Mouse (Mus musculus) MEL-GATA-1-ER (cell line): ENCODE data around the gene Tacr1.
"Not testable (repeated sequence)": the region's sequence is repeated elsewhere in the genome, so short reads cannot be mapped to it uniquely, and the experiment has no call there.

Source experiments
- DNase-seq: peaks from one replicate; pipeline ENCODE4 v3.0.0-alpha.2; 2012; ENCODE audit warnings: low read depth; ENCODE audit errors: extremely low read depth

Tacr1 gene

DNA sequence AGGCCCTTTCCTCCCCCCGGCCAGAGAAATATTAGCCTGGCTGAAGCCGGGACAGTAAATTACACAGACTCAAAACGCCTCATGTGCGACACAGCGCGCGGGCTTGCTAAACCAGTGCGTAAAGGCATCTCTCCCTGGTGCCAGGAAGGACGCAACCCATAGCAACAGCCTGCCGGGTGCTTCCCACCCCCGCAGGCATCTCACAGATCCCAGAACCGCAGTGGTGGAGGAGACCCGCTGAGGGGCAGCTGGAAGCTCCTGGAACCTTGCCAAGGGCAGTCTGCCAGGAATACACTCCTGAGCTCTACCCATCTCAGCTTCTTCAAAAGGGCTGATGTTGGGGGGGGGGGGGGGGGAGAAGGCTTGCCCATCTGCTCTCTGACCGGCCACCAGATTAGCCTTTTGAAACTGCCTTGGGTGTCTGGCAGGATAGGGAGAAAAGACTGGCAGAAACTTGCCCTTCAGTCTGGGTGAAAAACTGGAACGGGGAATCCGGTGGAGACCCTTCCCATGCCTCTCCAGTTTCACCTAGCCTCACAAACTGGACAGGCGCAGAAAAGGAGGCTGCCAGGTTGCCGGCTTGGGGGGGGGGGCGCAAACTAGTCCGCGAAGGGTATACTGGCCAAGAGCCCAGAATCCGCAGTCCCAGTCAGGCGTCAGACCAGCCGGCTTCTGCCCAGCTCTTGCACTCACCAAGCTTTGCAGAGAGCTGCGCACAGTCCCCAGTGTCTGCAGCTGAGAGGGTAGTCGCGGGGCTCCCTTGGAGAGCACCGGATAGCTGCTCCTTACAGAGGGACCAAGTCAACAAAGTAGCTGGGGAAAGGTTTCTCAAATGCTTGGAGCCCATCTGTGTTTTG lies at the start of gene Tacr1:
Gene Tacr1 (plus strand): TSS at position 740 of the 857 bp plus-strand sequence.
- DNase-seq: no peak

- DNase-seq: no peak
Observed at GRCm38 (mm10) chr6:82376144-82376543, 26.0 kb upstream of the Tacr1 start.

GRCm38 (mm10) chr6:82383556-82383955 lies 18.6 kb upstream of the Tacr1 start:
- no peak for DNase-seq

- no peak for DNase-seq
Observed at GRCm38 (mm10) chr6:82402501-82403495, 664 bp downstream of the Tacr1 start.

DNA sequence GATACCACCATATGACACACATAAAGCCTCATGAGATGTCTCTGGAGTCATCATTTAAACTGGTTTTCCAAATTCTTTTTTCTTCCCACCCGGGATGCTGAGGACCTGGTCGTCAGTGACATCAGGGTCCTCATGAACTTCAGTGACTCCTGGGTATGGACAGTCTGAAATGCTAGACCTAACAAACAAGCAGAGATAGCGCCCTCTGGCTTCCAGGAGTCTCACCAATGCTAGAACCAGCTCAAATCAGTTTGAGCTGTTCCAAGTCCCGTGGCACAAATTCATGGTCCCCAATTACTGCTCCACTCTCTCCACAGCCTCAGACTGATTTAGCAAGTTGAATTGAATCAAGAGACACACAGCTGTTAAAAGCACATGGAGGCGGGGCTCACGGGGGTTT lies 16.2 kb downstream of the Tacr1 start:
- DNase-seq: no peak

DNA sequence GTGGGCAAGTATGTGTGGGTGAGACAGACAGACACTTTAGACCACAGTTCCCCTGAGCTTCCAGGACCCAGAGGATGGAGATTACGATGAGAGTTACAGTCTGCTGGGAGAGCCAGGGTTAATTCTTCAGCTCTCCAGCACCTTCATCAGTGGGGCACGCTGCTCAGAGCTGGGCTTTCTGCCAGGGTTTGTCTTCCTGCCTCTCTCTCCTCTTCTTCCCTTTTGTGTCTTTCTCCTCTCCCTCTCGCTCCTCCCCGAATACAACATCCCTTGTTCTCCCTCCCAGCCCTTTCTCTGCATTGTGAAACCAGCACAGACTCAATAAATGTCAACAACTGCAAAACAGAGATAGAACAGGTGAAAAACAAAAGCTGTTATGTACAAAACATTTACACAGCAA lies 18.1 kb downstream of the Tacr1 start:
- DNase-seq: no peak

DNA sequence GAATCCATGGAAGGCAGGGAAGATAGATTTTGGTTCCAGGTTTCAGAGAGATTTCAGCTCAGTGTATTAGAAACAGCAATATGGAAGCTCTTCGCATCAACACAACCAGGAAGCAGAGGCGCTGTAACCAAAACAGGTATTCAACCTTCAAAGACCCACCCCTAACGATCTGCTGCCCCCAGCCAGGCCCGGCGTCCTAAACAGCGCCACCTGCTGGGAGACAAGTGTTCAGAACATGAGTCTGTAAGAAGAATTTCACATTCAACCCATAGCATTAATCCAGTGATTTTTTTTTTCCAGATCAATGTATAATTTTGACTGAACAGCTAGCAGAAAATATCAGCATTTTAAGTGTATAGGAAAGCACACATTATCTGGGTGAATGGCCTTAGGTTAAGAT lies 26.8 kb downstream of the Tacr1 start:
- no peak for DNase-seq

- DNase-seq: no peak
Observed at GRCm38 (mm10) chr6:82429766-82430165, 27.6 kb downstream of the Tacr1 start.

- DNase-seq: no peak
Observed at GRCm38 (mm10) chr6:82437174-82437573, 35.0 kb downstream of the Tacr1 start.

- DNase-seq: not testable (repeated sequence)
Observed at GRCm38 (mm10) chr6:82452206-82453095, 50.3 kb downstream of the Tacr1 start.

GRCm38 (mm10) chr6:82455245-82455644 lies 53.1 kb downstream of the Tacr1 start:
- DNase-seq: no peak

- DNase-seq: no peak
Observed at GRCm38 (mm10) chr6:82457163-82457763, 55.1 kb downstream of the Tacr1 start.

DNA sequence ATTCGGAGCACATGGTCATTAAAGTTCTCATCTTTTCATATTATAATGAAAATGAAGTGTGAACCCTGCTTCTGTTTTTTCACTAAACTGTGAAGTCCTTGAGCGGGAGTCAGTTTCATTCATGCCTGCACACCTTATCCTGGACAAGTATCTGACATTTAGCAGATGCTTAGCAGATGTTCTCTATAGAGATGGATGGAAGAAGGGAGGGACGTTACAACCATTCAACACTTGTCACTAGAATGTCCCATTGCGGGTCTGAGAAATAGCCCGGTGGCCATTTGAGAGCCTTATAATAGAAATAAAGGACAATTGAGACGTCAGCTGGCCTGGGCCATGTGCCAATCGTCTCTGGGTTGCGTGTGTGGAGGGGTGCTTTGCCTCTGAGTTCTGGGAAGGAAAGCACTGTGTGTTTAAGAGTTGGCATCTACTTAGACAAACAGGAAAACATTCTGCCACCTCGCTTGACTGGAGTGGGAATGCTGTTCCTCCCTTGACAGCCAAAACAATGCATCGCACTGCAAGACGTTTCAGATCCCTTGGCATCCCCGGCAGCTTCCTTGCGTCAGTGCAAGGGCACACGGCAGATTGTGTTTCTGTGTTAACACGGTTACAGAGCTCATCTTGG lies 56.7 kb downstream of the Tacr1 start:
- no peak for DNase-seq

- DNase-seq: no peak
Observed at GRCm38 (mm10) chr6:82463171-82463570, 61.0 kb downstream of the Tacr1 start.

DNA sequence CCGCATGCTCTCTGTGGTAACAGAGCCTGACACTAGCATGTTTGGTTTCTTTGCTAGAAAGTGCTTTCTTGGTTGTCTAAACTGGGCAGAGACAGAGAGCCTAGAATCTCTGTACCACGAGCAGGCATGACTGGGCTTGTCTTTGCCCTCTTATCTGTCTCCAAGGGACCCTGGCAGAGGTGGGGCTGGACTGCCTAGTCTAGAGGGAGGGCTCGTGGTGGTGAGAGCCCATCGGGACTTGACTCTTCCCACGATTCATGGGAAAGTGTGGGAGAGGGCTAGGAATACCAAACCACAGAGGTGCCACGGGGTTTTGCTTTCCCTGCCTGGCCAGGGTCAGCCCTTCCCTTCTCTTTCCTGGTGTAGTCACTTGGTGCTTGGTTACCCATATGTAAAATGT lies 72.3 kb downstream of the Tacr1 start:
- no peak for DNase-seq

DNA sequence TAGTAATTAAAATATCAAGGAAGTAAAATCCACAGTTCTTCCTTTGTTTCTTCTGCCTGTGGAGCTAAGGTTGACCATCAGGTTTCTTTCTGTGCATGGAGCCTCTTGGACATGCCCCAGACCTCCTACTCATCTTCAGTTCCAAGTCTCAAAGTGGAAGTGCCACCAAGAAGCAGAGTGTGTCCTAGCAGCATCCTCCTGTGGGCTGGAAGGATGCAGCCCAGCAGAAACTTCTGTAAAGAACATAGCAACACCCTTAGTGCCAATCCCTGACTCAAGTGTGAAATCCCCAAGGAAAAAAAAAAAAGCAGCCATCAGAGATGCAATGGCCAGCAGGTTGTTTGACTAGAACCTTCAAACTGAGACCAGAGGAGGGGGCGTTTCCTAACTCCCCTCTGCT lies 81.7 kb downstream of the Tacr1 start:
- no peak for DNase-seq

DNA sequence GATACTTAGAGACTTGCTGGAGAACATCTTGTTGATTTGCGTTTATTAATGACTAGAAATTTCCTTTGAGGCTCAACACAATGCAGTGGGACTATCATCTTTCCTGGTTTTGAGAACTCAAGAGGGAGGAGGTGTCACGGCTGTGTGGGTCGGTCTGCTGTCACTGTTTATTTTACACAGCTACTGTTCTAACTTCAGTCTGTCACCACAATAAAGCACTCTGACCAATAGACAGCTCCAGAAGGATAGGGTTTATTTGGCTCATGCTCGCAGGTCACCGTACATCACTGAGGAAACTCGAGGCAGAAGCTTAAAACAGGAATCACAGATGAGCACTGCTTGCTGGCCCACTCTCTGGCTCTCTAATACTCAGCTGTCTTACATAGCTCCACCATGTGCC lies 92.3 kb downstream of the Tacr1 start:
- no peak for DNase-seq

GRCm38 (mm10) chr6:82510843-82511416 lies 108.8 kb downstream of the Tacr1 start:
- DNase-seq: no peak

- no peak for DNase-seq
Observed at GRCm38 (mm10) chr6:82519626-82520025, 117.5 kb downstream of the Tacr1 start.

DNA sequence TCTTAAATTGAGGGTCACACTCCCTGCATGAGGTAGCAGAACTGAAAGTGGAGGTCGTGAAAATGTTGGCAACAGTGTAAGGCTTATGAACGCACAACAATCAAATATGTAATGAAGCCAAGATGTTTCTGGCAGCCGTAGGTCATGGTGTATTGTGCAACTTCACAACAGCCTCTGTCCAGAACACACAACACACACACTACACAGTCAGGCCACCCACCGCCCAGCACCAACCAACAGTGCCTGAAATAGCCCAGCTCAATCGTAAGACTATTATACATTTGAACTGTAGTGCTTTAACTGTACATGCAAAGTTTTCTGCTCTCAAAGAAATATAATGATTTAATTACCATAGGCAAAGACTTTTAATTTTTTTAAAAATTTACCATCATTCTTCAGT lies 120.4 kb downstream of the Tacr1 start:
- no peak for DNase-seq
